Mouse (Mus musculus) heart, adult 2 months (tissue): ENCODE results near the gene Cir1.

Experiments used
- CTCF ChIP-seq: fragments of 200-600 bp; IDR thresholded peaks from 2 replicates; pipeline ENCODE4 v1.8.1; 2022; ENCODE audit warnings: antibody characterized with exemption, mild to moderate bottlenecking, moderate library complexity
- POLR2A ChIP-seq: fragments of 200-500 bp; IDR thresholded peaks from 2 replicates; pipeline ENCODE4 v1.6.1; 2011; ENCODE audit warnings: mild to moderate bottlenecking, low read depth, low read length, control low read depth; ENCODE audit not compliant: insufficient read depth

GRCm38 (mm10) chr2:73266623-73267022, 45.9 kb downstream of the Cir1 start:
- TF ChIP-seq CTCF, result no peak
- TF ChIP-seq POLR2A, result no peak
